Mouse (Mus musculus): Measurements from ENCODE around the gene 4930519P11Rik. TPM values are rescaled to one million over a fixed set of nuclear protein-coding genes. Genes with fewer than 3 reads are reported as not detected.

4930519P11Rik gene
- polyA plus RNA-seq, 1 experiment = not detected

DNA sequence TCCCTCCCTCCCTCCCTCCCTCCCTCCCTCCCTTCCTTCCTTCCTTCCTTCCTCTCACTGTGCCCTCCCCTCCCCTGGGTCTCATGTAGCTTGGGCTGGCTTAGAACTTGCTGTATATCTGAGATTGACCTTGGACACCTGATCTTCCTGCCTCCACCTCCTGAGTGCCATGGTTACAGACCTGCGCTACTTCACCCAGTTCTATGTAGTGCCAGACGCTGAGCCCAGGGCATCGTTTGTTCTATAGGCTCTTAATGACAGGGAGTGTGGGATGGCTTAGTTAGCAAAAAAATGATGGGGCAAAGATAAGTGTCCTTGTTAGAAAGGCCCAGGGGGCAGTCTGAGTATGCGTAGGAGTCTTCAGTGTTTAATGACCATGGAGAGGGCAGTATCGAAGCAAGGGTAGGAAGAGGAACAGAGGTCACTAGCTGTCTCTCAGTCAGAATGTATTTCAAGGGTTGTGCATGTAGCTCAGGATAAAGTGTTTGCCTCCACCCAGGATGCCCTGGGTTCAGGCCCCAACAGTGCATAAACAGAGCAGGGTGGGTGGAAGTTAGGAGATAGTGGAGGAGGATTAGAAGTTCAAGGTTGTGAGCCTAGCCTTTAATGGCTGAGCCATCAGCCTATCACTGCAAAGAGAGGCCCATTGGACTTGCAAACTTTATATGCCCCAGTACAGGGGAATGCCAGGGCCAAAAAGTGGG lies 20.0 kb upstream of the 4930519P11Rik start:
- H3K4me3 ChIP-seq (ENCODE audit: insufficient read depth, low read length) = no peak overlapping the region
- no peak overlapping the region for H3K27ac ChIP-seq (ENCODE audit: insufficient read depth, low read depth, low read length)
- no peaks in the 10 kb centered on the region for H3K4me1 ChIP-seq (ENCODE audit: control insufficient read depth, insufficient read depth, low read length)
- no peak for TF ChIP-seq POLR2A (IDR thresholded peaks at IDR 0.05; ENCODE audit: borderline replicate concordance, low read depth, low read length)
- TF ChIP-seq CTCF (IDR thresholded peaks at IDR 0.05; ENCODE audit: low read depth, low read length) = no peak

GRCm38 (mm10) chr2:154632203-154632780 lies 19.1 kb upstream of the 4930519P11Rik start:
- Histone ChIP-seq H3K4me3 (ENCODE audit: insufficient read depth, low read length) (no peak overlapping the region), H3K4me1 (ENCODE audit: control insufficient read depth, insufficient read depth, low read length) (no peaks in the 10 kb centered on the region), H3K27ac (ENCODE audit: insufficient read depth, low read depth, low read length) (no peak overlapping the region)
- no peak for TF ChIP-seq POLR2A (IDR thresholded peaks at IDR 0.05; ENCODE audit: borderline replicate concordance, low read depth, low read length)
- no peak for TF ChIP-seq CTCF (IDR thresholded peaks at IDR 0.05; ENCODE audit: low read depth, low read length)

GRCm38 (mm10) chr2:154630531-154630930 lies 17.3 kb upstream of the 4930519P11Rik start:
- no peak for TF ChIP-seq CTCF (IDR thresholded peaks at IDR 0.05; ENCODE audit: low read depth, low read length)
- TF ChIP-seq POLR2A (IDR thresholded peaks at IDR 0.05; ENCODE audit: borderline replicate concordance, low read depth, low read length) = no peak
- no peak overlapping the region for H3K27ac ChIP-seq (ENCODE audit: insufficient read depth, low read depth, low read length)
- no peaks in the 10 kb centered on the region for H3K4me1 ChIP-seq (ENCODE audit: control insufficient read depth, insufficient read depth, low read length)
- H3K4me3 ChIP-seq (ENCODE audit: insufficient read depth, low read length) = no peak overlapping the region

- Histone ChIP-seq H3K4me3 (ENCODE audit: insufficient read depth, low read length) (no peak overlapping the region), H3K27ac (ENCODE audit: insufficient read depth, low read depth, low read length) (no peak overlapping the region), H3K4me1 (ENCODE audit: control insufficient read depth, insufficient read depth, low read length) (0 out of 2 replicates have a peak, but pooled peaks cover 2% of the 10 kb centered on the region)
- TF ChIP-seq POLR2A (IDR thresholded peaks at IDR 0.05; ENCODE audit: borderline replicate concordance, low read depth, low read length) = no peak
- TF ChIP-seq CTCF (IDR thresholded peaks at IDR 0.05; ENCODE audit: low read depth, low read length) = no peak
These were observed 10.9 kb upstream of the 4930519P11Rik start for GRCm38 (mm10) chr2:154624137-154624536.

DNA sequence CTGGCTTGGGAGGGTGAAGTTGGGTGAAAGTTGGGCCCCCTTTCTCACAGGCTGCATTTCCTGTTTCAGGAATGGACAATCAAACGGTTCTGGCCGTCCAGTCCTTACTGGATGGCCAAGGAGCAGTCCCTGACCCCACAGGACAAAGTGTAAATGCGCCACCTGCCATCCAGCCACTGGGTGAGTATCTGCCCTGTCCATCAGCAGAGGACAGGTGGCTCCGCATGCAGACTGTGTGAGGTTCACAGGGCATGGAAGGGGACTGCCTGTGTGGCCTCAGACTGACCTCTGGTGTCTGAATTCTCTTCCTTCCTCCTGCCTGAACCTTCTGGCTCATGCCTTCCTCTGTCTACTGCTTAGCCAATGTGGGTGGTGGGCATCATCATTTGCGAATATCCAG lies 8.4 kb upstream of the 4930519P11Rik start:
- H3K4me3 ChIP-seq (ENCODE audit: insufficient read depth, low read length) = no peak overlapping the region
- H3K4me1 ChIP-seq (ENCODE audit: control insufficient read depth, insufficient read depth, low read length) = 0 out of 2 replicates have a peak, but pooled peaks cover 2% of the 10 kb centered on the region
- no peak for TF ChIP-seq CTCF (IDR thresholded peaks at IDR 0.05; ENCODE audit: low read depth, low read length)
- no peak overlapping the region for H3K27ac ChIP-seq (ENCODE audit: insufficient read depth, low read depth, low read length)

- no peak for TF ChIP-seq POLR2A (IDR thresholded peaks at IDR 0.05; ENCODE audit: borderline replicate concordance, low read depth, low read length)
- TF ChIP-seq CTCF (IDR thresholded peaks at IDR 0.05; ENCODE audit: low read depth, low read length) = no peak
- Histone ChIP-seq H3K4me1 (ENCODE audit: control insufficient read depth, insufficient read depth, low read length) (peaks cover 9% of the 10 kb centered on the region), H3K4me3 (ENCODE audit: insufficient read depth, low read length) (no peak overlapping the region), H3K27ac (ENCODE audit: insufficient read depth, low read depth, low read length) (no peak overlapping the region)
These were observed 3.8 kb upstream of the 4930519P11Rik start for GRCm38 (mm10) chr2:154617061-154617460.

DNA sequence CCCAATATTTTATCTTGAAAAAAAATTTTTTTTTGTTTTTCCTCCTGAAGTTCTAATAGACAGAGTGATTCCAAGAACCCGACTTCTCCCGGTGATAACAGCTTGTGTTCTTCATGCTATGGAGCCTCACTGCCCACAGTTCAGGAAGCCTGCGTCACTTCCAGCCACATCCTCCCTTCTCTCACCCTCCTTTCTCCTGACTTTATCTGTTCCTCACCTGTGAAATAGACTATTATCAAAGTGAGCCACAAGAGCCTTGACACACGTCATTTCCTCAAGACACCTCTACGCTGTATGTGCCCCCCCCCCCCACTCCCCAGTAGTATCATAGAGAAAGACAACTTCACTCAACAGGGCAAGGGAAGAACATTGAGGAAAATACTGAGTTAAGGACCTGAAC lies 2.4 kb upstream of the 4930519P11Rik start:
- TF ChIP-seq CTCF (IDR thresholded peaks at IDR 0.05; ENCODE audit: low read depth, low read length) = no peak
- no peak for TF ChIP-seq POLR2A (IDR thresholded peaks at IDR 0.05; ENCODE audit: borderline replicate concordance, low read depth, low read length)
- no peak overlapping the region for H3K4me3 ChIP-seq (ENCODE audit: insufficient read depth, low read length)
- H3K4me1 ChIP-seq (ENCODE audit: control insufficient read depth, insufficient read depth, low read length) = peaks cover 7% of the 10 kb centered on the region
- no peak overlapping the region for H3K27ac ChIP-seq (ENCODE audit: insufficient read depth, low read depth, low read length)

DNA sequence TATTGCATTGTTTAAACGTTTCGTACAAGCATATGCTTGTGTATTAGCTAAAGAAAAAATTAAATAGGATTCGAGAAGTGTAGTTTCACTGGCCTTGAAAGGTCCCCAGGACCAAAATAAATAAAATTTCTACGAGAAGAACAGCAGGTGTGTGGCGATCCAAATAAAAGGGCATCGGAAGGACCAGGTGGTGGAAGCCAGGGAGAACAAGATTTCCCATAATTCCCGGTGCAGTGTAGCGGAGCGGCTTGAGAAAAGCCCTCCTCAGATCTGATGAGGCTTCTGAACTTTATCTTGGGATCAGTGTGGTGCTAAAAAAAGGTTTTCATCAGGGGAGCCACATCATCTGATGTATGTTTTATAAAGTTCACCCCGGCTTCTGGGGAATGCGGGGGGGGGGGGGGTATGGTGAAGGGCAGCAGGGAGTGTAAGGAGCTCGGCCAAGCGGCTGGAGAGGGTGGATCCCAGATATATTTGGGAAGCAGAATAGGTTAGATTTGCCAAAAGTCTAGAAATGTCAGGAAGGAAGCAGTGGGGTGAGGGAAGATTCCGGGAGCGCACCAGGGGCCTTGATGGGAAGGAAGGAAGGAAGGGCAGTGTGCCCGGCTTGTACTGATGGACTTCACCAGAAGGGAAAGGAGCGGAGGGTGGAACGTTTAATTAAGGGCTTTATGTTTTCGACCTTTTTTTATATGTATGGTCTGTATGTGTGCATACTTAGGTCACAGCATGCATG lies 1.8 kb upstream of the 4930519P11Rik start:
- Histone ChIP-seq H3K27ac (ENCODE audit: insufficient read depth, low read depth, low read length) (no peak overlapping the region), H3K4me1 (ENCODE audit: control insufficient read depth, insufficient read depth, low read length) (peaks cover 7% of the 10 kb centered on the region), H3K4me3 (ENCODE audit: insufficient read depth, low read length) (no peak overlapping the region)
- TF ChIP-seq CTCF (IDR thresholded peaks at IDR 0.05; ENCODE audit: low read depth, low read length) (no peak), POLR2A (IDR thresholded peaks at IDR 0.05; ENCODE audit: borderline replicate concordance, low read depth, low read length) (no peak)

DNA sequence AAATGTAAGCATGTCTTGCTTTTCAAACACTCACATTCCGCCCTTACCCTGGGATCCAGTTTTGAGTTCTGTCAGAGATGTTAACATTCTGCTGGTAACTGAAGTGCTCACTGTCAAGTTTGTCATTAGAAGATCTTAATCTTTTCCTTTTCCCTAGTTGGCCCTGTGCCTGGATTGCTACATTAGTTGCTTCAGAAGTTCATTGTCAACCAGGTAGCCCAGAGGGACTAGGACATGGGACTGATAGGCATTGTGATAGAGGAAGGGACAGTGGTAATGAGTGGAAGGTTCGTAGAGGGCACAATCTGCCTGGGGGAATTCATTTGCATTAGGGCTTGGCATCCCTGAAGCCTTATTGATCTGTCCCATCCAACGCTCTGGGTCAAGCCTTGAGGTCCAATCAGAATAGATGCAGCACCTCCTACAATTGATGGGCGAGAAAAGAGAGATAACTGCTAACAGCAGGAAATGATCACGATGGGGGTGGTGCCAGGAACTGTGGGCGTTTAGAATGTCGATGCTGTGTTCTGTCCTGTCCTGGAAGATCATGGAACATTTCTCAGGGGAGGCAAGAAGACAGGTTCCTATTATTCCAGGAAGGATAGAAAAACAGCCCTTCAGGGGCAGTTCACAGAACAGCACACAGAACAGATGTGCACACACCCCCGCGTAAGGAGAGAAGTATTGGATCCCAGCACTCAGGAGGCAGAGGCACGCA lies 4.0 kb downstream of the 4930519P11Rik start:
- peaks cover 10% of the 10 kb centered on the region for H3K4me1 ChIP-seq (ENCODE audit: control insufficient read depth, insufficient read depth, low read length)

More for the DNA sequence above, 4.0 kb downstream of the 4930519P11Rik start:
- Histone ChIP-seq H3K27ac (ENCODE audit: insufficient read depth, low read depth, low read length) (no peak overlapping the region), H3K4me3 (ENCODE audit: insufficient read depth, low read length) (no peak overlapping the region)
- TF ChIP-seq CTCF (IDR thresholded peaks at IDR 0.05; ENCODE audit: low read depth, low read length) (no peak), POLR2A (IDR thresholded peaks at IDR 0.05; ENCODE audit: borderline replicate concordance, low read depth, low read length) (no peak)

All from bone marrow macrophage, adult 2 months (primary cell).